Mouse (Mus musculus) c-Kit-negative CD71-positive TER-119-positive erythroid progenitor cells, embryonic 14.5 days (primary cell): Measurements from ENCODE around the gene Mboat2.

Source experiments
- DNase-seq: peaks from one replicate; pipeline ENCODE4 v3.0.0-alpha.2; 2013; ENCODE audit warnings: low read depth, low spot score

Mboat2 gene

DNA sequence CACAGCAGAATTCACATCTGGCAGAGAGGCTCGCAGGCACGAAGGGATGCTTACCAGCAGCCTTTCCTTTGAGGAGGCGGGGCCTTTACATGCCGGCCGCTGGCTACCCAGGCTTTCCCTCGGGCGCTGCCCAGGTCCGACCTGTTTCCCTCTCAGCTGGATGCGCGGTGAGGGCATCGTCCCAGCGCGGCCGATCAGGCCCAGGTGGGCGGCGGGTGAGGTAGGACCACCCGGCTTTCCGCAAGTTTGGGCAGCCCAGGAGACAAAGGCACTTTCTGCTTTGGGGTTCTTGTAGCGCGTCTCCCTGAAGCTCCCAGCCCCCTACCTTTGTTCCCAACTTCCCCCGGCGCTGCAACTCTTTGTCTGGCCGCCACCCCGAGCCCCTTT, at the start of gene Mboat2:
Gene Mboat2 (plus strand): TSS at position 114 of the 387 bp plus-strand sequence.
- peak; percentile 27 for DNase-seq

DNA sequence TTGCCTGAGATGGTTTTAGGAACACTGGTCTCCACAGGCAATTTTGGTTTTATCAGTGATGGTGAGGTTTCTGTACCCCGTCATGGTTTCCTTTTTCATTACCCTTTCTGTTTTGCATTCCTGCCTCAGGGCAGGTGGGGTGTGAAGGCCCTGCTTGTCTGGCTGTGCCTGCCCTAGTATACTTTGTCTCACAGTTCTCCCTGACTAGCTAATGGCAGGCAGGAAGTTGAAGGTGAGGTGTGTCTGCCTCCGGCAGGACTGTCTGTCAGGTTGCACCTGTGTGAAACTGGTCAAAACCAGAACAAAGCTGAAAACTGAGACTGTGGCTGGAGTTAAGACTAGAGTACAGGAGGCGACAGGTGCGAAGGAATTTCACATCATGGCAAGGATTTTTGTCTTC, 46.9 kb upstream of the Mboat2 start:
- no peak for DNase-seq

DNA sequence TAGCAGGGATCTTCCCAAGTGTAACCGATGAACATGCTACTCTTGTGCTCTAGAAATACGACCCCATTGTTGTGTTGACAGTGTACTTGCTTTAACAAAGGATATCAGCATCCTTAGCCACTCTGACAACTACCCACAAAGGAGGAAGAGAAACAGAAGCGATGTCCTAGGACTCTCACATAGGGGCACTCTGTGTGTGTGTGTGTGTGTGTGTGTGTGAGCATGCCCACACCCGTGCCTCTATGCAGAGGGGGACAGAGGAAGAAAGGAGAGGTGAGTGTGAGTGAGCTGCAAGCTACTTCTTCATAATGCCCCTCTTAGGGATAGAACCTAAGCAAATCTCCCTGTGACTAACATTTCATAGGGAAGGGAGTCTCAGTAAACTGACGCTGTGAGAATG, 44.8 kb upstream of the Mboat2 start:
- DNase-seq: no peak

DNA sequence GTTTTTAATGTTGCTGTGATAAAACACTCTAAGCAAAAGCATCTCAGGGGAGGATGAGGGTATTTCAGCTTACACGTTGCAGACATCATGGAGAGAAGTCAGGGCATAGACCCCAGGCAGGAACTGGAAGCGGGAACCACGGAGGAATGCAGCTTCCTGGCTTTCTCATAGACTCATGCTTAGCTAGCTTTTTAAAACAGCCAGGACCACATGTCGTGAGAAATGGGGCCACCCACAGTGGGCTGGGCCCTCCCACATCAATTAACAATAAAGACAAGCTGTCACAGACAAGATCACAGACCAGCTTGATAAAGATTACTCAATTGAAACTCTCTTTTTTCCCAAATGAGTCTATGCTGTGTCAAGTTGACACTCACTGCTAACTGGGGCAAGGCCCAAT, 44.4 kb upstream of the Mboat2 start:
- DNase-seq: no peak

DNA sequence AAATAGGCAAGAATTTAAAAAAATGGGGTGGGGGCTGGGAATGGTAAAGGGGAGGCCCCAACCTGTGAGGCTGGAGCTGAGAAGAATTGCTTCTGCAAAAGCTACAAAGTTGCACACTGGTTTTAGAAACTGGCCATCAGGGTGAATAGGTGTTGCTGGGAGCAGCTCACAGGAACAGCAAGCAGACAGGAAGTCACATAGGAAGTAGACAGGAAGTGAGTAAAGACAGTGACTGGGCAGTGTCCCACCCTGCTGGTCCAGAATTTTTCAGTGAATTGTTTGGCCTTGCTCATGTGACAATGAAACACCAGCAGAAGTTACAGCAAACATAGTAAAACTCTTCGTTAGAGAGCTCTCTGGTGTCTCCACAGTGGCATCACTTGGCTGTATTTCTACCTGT, 41.0 kb upstream of the Mboat2 start:
- DNase-seq: no peak

DNA sequence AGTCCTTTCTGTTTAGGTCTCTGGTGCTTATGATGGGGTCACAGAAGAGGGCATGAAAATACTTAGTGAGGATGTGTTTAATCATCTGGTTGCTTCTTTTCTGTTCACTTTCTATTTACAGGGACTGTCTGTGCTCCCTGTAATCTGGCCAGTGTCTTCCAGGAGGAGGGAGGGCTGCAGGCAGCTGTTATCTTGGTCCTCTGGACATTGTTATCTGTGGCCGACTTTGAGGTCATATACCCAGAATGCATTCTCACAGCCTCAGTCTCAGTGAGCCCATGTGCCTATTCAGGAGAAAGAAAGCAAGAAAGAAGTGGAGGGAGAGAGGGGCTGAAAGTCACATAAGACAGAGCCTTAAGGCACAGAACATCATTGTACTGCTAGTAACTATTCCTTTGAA, 19.4 kb upstream of the Mboat2 start:
- DNase-seq: no peak

DNA sequence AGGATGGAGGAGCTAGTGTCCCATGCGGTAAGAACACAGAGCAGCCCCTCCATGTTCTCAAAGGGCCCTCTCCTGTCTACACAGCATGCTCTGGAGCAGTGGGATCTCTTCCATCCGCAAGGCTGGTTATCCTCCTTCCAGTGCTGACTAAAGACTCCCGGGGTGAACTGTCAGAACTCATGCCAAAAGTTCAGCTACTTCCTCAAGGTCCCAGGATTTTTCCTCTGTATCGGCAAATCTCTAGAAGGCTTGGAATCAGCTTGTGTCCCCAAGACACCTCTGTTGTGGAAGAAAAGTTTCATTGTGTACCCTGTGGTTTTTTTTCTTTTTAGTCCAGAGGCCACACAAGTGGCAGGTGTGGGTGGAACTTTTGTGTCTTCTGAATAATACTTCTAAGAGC, 18.8 kb upstream of the Mboat2 start:
- DNase-seq: no peak

DNA sequence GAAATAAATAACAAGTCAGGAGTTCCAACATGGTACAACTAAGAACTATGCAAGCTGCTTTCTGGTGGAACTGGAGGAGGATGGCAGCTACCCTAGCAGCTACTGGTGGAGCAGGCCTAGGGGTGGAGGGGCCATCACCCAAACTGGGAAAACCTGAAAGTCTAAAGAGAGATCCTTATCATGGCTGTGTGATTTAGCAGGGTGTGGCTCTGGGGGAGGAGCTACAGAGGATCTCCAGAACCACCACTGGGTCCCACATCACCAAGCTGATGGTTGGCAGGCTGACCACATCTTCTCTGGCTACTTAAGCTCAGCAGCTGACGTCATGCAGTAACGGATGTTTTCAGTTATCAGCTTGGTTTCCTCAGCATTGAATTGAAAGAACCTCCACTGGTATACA, 7.8 kb upstream of the Mboat2 start:
- DNase-seq: no peak

DNA sequence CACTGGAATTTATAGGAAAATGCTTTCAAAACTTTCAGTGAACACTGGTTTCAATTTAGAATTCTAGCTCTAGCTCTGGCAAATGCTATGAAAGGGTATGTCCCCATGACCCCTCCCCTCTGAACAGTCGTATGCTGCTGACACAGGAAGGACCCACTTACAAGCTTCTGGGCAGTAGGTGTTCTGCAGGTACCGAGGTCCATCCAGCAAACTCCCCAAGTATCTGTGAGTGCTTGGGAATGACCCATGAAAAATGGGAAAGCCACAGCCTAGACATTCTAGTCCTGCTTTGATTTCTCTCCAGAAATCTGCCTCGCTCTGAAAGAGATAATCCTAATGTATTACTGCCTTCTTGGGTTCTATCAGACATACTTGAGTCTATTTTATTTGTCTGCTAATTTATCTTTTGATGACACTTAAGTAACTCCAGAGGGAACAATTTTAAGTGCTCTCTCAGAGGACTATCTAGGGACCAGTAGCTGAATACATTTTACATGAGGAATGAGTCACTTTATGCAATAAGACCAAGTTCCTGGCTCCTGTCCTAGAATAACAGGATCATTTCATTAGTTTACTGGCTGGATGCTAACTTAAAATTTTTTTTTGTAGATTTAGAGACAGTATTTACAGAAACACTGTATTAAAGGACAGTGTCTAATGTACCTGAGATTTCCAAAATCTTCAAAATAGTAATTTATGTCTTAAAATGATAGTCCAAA, 6.9 kb upstream of the Mboat2 start:
- DNase-seq: no peak

DNA sequence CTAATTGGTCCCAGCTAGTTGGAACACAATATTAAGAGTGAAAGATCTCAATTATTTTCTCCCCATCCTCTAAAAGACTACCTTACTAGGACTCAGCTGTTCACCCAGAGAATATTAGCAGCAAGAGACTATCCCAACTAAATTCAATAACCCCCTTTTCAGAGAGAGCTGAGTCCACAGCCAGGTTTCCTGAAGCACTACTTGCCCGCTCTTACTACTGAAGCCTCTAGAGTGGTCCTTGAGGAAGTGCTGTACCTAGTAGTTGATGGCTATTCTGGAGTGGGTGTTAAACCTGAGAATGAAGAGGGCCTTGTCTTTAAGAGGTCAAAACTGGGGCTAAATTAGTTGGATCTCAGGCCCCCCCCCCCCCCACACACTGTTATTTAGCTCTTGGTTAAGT, 593 bp upstream of the Mboat2 start:
- no peak for DNase-seq

DNA sequence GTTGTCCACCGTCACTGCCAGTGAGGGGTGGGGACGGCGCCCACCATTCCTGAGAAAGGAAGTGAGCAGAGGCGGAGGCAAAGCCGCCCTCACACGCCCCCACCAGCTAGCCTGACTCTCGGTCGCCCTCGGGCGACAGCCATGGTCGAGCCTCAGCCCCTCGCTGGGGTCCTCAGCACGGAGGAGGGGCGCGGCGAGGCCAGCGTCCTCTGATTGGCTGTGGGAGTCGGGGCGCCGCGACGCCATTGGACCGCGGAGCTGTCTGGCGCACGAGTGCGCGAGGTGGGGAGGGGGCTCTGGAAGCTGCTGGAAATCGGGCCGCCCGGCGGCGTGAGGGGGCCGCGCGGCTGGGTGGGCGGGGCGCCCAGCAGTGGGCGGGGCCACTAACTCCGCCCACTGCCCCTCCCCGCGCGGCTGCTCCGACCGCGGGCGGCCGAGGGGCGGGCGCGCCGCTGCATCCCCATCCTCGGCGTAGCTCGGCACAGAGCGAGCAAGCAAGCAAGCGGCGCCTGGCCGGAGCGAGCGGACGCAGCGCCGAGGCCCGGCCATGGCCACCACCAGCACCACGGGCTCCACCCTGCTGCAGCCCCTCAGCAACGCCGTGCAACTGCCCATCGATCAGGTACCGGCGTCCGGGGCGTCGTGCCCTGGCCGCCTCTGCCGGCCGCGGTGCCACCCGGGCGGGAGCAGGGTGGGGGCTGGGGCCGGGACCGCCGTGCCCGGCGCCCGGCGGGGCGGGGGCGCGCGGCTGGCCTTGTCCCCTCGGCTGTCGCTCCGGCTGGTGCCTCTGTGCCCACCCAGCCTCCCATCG, 679 bp downstream of the Mboat2 start:
- DNase-seq: peak; percentile 54

DNA sequence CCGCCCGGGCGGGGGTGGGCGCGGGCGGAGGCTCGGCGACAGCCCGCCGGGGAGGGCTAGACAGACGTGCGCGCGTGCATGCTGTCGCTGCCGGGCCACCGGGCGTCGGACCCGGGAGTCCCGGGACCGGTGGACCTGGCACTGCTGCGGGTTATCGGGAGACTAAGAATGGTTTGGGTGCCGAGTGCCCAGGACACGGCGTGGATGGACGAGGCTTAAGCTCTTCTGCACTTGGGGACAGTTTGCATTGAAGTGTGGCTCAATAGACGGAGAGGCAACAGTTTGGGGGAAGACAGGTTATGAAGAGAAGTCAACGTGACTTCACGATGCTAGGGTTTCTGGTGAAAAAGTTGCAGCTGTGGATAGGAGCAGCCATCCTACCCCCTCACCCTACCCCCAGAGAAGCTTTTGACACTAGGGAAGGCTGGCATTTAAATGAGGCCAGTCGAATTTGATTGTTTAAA, 1.3 kb downstream of the Mboat2 start:
- no peak for DNase-seq

DNA sequence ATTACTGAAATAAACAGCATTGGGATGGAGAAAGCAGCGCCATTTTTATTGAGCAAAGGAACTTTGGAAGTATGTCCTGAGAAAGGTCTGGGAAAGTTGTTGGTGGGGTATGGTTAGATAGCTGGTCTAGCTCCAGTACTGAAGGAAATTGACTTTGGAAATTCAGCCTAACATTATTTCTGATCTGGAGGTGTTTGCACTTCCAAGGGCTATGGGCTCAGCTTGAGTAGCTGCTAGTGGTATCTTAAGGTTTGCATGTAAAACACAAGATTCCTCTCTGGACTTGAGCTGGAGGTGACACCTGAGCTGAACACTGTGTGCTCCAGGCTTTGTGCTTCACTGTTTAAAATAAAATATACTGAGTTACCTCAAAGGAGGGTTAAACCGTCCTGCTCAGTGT, 1.8 kb downstream of the Mboat2 start:
- no peak for DNase-seq

DNA sequence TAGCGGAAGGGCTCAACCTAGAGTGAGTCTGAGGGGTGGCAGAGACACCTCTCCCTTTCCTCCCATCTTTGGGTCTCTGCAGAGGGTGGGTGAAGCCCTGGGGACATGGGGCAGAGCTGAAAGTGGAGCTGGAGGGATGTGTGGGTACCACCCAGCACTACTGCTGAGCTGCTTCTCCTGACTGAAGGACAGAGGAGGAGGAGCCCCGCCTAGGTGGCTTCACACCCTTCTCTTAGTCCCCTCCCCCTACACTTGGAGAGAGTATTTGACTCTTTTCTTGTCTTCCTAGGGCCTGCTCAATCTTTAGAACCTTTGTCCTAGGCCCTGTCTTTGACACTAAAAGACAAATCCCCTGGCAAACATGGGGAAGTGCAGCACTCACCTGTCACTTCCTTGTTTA, 7.3 kb downstream of the Mboat2 start:
- DNase-seq: no peak

DNA sequence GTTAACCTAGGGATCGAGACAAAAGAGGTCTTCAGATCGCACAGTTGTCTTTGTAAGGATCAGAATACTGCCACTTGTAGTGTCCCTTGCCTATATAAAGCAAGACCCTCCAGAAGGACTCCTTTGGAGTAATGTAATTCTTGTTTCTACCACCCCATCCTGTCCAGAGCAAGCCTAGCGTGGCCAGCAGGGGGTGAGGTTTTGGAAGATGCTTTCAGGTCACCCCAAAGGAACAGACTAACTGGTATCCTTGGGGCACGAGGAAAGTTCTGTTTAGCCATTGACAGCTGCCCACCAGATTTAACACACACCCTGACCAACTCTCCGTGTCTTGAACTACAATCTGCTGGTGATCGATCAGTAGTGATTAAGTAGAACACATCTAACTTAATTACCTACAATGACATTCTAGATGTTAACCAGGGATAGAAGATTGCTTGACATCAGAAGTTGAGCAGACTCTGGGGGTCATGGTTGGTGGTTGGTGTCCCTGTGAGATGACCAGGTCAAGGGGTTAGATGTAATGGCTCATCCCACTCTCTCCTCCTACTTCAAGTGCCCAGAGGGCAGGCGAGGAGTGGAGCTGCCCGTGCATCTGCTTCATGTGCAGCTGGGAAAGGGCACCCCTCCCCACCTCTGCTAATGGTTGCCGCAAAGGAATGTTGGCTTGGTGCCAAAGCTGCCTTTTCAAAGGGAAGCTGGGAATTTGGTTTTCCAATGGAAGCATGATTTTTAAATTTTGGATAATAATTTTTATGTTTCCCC, 10.6 kb downstream of the Mboat2 start:
- DNase-seq: no peak

DNA sequence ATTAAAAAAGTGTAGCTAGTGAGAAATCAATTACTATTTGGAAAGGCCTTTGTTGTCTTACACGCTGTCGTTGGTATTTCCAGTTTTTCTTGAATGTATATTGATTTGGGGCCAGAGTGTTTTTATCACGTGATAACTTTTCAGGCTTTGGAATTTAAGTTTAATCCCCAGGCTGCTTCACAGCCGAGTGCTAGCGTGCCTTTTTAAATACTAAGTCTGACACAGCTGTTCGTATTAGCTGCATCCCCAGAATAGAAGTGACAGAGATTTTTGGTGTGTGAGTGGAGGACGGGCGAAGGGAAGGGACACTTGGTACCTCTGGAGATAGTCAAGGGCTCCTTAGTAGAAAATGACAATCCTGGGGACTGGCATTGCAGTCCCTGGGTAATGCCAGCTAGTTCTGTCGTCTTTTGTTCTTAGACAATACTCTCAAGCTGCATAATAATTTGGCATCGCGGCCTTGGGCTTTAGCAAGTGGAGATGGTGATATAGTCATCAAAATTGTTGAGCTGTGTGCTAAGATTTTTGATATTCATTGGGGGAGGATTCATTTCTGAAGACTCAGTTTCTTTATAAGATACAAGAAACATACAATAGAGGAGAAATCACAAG, 11.7 kb downstream of the Mboat2 start:
- DNase-seq: no peak

DNA sequence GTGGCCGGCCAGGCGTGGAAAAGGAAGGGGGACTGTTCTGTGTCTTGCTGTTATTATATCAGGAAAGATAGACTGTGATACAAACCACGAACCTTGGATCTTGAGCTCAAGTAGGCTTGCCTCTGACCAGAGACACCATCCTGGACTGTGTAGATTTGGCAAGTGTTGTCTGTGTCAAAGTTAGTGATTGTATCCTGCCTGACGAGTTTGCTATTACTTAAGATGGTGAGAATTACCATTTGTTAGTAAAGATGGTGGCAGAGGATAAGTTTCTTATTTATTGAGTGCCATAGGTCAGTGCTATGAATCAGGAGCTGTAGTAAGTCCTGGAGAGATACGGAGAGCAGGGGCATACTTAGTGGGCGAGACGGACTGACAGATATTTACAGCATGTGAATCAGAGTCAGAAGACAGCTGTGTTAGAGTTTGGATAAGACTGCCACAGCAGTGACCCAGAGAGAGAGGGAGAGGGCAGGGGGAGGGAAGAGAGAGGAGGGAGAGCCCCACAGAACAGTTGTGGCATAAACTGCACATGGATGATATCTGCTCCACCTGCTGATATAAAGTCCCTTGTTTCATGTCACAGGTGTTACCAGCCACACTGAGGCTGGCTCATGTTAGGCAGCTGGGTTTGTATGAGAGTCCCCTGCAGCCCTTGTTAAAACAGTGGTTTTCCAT, 12.9 kb downstream of the Mboat2 start:
- no peak for DNase-seq

DNA sequence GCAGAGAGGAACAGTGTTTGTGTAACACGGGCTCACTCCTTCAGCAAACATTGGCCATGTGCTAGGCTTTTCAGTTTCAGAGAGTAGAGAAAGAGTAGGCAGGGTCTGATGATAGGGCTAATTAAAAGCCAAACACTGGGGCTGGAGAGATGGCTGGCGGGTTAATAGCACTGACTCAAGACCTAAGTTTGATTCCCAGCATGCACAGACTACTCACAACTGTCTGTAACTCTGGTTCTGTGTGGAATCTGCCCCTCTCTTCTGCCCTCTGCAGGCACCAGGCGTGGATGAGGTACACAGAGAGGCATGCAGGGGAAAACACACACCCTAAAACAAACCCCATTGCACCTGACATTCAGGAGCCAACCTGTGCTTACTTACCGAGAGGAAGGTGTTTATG, 14.7 kb downstream of the Mboat2 start:
- DNase-seq: no peak

DNA sequence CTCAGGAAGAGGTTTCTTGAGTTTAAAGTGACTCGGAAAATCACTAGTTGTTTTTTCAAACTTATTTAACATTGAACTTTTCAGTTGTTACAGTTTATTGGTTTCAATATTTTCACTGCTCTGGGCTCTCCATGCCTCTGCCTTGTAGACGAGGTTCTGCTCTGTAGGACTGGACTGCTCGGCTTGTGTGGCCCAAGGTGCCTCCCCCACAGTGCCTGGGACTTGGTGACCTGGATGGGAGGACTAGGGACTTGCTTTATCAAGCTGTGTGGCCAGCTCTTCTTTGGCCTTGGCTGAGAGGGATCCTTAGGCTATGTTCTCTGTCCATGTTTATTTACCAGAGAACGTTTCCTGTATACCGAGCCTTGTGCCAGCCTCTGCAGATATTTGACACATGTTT, 17.4 kb downstream of the Mboat2 start:
- no peak for DNase-seq

DNA sequence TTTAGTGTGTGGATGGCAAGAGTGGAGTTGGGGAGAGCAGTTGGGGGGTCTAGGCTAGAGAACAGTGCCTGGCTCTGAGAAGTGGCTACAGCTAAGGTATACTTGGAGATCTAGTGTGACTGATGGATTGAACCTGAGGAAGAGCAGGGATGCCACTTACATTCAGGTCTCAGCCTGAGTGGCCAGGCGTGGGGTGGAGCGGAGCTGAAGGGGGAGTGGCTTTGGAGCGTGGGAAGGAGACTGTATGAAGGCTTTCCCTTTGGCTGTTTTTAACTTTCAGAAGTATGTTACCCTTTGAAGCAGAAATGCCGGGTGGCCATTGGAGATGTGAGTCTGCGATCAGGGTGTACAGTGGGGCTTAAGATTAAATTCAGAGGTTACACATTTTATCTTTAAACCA, 26.7 kb downstream of the Mboat2 start:
- DNase-seq: no peak

DNA sequence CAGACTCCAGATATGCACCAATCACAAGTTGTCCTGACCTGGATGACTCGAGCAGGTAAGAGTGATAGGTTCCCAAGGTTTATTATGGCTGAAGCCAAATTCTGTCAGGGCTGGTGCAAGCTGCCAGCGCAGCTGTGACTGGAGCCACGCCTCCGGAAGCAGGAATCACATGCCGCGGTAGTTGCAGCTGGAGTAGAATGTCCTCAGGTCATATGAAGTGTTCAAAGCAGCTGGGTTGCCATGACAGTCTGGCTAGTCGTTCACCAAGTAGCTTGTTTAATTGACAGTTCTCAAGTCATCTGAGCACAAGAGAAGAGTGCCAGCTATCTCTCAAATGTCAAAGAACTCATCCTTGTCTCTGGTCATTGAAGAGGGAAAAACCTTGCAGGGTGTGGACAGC, 28.7 kb downstream of the Mboat2 start:
- DNase-seq: no peak
